Mouse (Mus musculus) C2C12 (cell line): ENCODE data around the gene Rbl2.

Experiments used
- CEBPB ChIP-seq: IDR thresholded peaks from one replicate; pipeline ENCODE4 v1.6.1; 2011; ENCODE audit warnings: low read depth, mild to moderate bottlenecking, control low read depth, moderate library complexity
- CTCF ChIP-seq: IDR thresholded peaks from one replicate; pipeline ENCODE4 v1.5.1; 2011; ENCODE audit not compliant: control insufficient read depth, insufficient read depth, insufficient read length
- MAX ChIP-seq: IDR thresholded peaks from one replicate; pipeline ENCODE4 v1.6.1; 2011; ENCODE audit warnings: mild to moderate bottlenecking, control low read depth
- MYOD1 ChIP-seq: IDR thresholded peaks from one replicate; pipeline ENCODE4 v1.6.1; 2011; ENCODE audit warnings: low read depth; ENCODE audit not compliant: control insufficient read depth, insufficient read length
- MYOG ChIP-seq: IDR thresholded peaks from one replicate; pipeline ENCODE4 v1.6.1; 2011; ENCODE audit not compliant: control insufficient read depth, insufficient read length; ENCODE audit errors: extremely low read depth
- USF1 ChIP-seq: IDR thresholded peaks from one replicate; pipeline ENCODE4 v1.6.1; 2011; ENCODE audit warnings: low read depth, mild to moderate bottlenecking, control low read depth, moderate library complexity

GRCm38 (mm10) chr8:91059086-91059578 lies 10.7 kb upstream of the Rbl2 start:
- TF ChIP-seq CEBPB (no peak), CTCF (no peak), MYOD1 (no peak), USF1 (no peak), MAX (no peak), MYOG (no peak)
